Mouse (Mus musculus) hindbrain, embryonic 16.5 days (tissue): Measurements from ENCODE around the gene Lgals9. TPM values are rescaled to one million over a fixed set of nuclear protein-coding genes. Genes with fewer than 3 reads are reported as not detected.
"Not testable (repeated sequence)": the region's sequence is repeated elsewhere in the genome, so short reads cannot be mapped to it uniquely, and the experiment has no call there.

Experiments
- ATAC-seq: fragments of 200-750 bp; cut with Nextera tagmentation; 2 replicates; pipeline ENCODE4 v1.8.0; 2017; ENCODE audit warnings: moderate TSS enrichment, moderate library complexity
- H3K27ac ChIP-seq: fragments of 300-500 bp; sonication (generic); 2 replicates; pipeline ENCODE4 v1.5.1; 2014; ENCODE audit warnings: low read depth, mild to moderate bottlenecking, control low read depth, low read length, moderate library complexity
- H3K27me3 ChIP-seq: fragments of 300-500 bp; sonication (generic); replicated peaks from 2 replicates; pipeline ENCODE4 v1.6.1; 2014; ENCODE audit warnings: low read length; ENCODE audit not compliant: control insufficient read depth, insufficient read depth
- H3K36me3 ChIP-seq: fragments of 300-500 bp; sonication (generic); 2 replicates; pipeline ENCODE4 v1.6.1; 2014; ENCODE audit warnings: mild to moderate bottlenecking, low read length, moderate library complexity, mixed read lengths; ENCODE audit not compliant: control insufficient read depth, insufficient read depth
- H3K4me1 ChIP-seq: fragments of 300-500 bp; sonication (generic); 2 replicates; pipeline ENCODE4 v1.6.1; 2014; ENCODE audit warnings: low read depth, low read length; ENCODE audit not compliant: control insufficient read depth, insufficient read depth
- H3K4me2 ChIP-seq: fragments of 300-500 bp; sonication (generic); 2 replicates; pipeline ENCODE4 v1.6.1; 2014; ENCODE audit warnings: mild to moderate bottlenecking, low read length, control low read depth, moderate library complexity
- H3K4me3 ChIP-seq: fragments of 300-500 bp; sonication (generic); 2 replicates; pipeline ENCODE4 v1.5.1; 2014; ENCODE audit warnings: mild to moderate bottlenecking, low read length, control low read depth, moderate library complexity
- H3K9ac ChIP-seq: fragments of 300-500 bp; sonication (generic); 2 replicates; pipeline ENCODE4 v1.6.1; 2014; ENCODE audit warnings: low read depth, mild to moderate bottlenecking, control low read depth, low read length, moderate library complexity
- H3K9me3 ChIP-seq: fragments of 300-500 bp; sonication (generic); 2 replicates; pipeline ENCODE4 v1.6.1; 2014; ENCODE audit warnings: mild to moderate bottlenecking, low read length, moderate library complexity; ENCODE audit not compliant: control insufficient read depth
- WGBS: fragments of 180-500 bp; shearing (Covaris S2); extraction: QIAGEN DNeasy Blood & Tissue Kit; methylation state at CpG from one replicate; pipeline ENCODE4 v1.1.7; 2014; 5-methylcytosine and 5-hydroxymethylcytosine counted together
- polyA plus RNA-seq: library from polyadenylated mRNA; unstranded; fragments of >200 nt; fragmentation: Nextera tagmentation; extraction: Ambion mirVana; gene quantifications from 2 replicates; pipeline ENCODE4 v1.2.1, GENCODE M21; 2015

Gene Lgals9
- polyA plus RNA-seq, 1 experiment from 2014 or later = 18.3 TPM

- Histone ChIP-seq H3K4me1 (no peaks in the 10 kb centered on the region), H3K27me3 (no peaks in the 10 kb centered on the region), H3K9me3 (no peaks in the 10 kb centered on the region), H3K36me3 (no peaks in the 10 kb centered on the region), H3K27ac (no peak overlapping the region), H3K4me3 (no peak overlapping the region), H3K4me2 (no peak overlapping the region), H3K9ac (no peak overlapping the region)
- WGBS = 79% methylated on average over 7 of the region's 7 CpGs
- ATAC-seq = no peak
Observed at GRCm38 (mm10) chr11:79008891-79009290, 24.1 kb upstream of the Lgals9 start.

GRCm38 (mm10) chr11:79008007-79008775, 23.4 kb upstream of the Lgals9 start:
- WGBS = 81% methylated on average over 6 of the region's 6 CpGs
- Histone ChIP-seq H3K4me3 (no peak overlapping the region), H3K9me3 (no peaks in the 10 kb centered on the region), H3K4me2 (no peak overlapping the region), H3K9ac (no peak overlapping the region), H3K27me3 (no peaks in the 10 kb centered on the region), H3K36me3 (no peaks in the 10 kb centered on the region), H3K27ac (no peak overlapping the region), H3K4me1 (no peaks in the 10 kb centered on the region)
- no peak for ATAC-seq

GRCm38 (mm10) chr11:79007356-79007755, 22.6 kb upstream of the Lgals9 start:
- H3K27ac ChIP-seq, H3K4me2 ChIP-seq, H3K36me3 ChIP-seq, H3K4me1 ChIP-seq, H3K27me3 ChIP-seq, ATAC-seq, H3K9ac ChIP-seq, H3K4me3 ChIP-seq, H3K9me3 ChIP-seq: not testable (repeated sequence)
- 90% methylated on average over 3 of the region's 3 CpGs for WGBS

- H3K9ac ChIP-seq = no peak overlapping the region
- no peak overlapping the region for H3K4me2 ChIP-seq
- no peak overlapping the region for H3K4me3 ChIP-seq
- H3K27ac ChIP-seq = no peak overlapping the region
- no peaks in the 10 kb centered on the region for H3K36me3 ChIP-seq
- H3K4me1 ChIP-seq = no peaks in the 10 kb centered on the region
- no peaks in the 10 kb centered on the region for H3K9me3 ChIP-seq
- WGBS = 70% methylated on average over 5 of the region's 5 CpGs
- no peak for ATAC-seq
- H3K27me3 ChIP-seq = no peaks in the 10 kb centered on the region
Observed at GRCm38 (mm10) chr11:79006417-79006816, 21.7 kb upstream of the Lgals9 start.

GRCm38 (mm10) chr11:79005578-79006394, 21.0 kb upstream of the Lgals9 start:
- no peak for ATAC-seq
- no peaks in the 10 kb centered on the region for H3K27me3 ChIP-seq
- WGBS = 90% methylated on average over 14 of the region's 14 CpGs

GRCm38 (mm10) chr11:79003769-79004638, 19.3 kb upstream of the Lgals9 start:
- H3K27me3 ChIP-seq = no peaks in the 10 kb centered on the region
- no peaks in the 10 kb centered on the region for H3K9me3 ChIP-seq
- H3K4me2 ChIP-seq = no peak overlapping the region
- no peak overlapping the region for H3K9ac ChIP-seq
- WGBS = 87% methylated on average over 10 of the region's 10 CpGs
- H3K36me3 ChIP-seq = no peaks in the 10 kb centered on the region
- H3K4me3 ChIP-seq = no peak overlapping the region
- H3K27ac ChIP-seq = no peak overlapping the region
- no peak for ATAC-seq
- no peaks in the 10 kb centered on the region for H3K4me1 ChIP-seq

More at GRCm38 (mm10) chr11:79005578-79006394, 21.0 kb upstream of the Lgals9 start:
- Histone ChIP-seq H3K9me3 (no peaks in the 10 kb centered on the region), H3K4me1 (no peaks in the 10 kb centered on the region), H3K36me3 (no peaks in the 10 kb centered on the region), H3K9ac (no peak overlapping the region), H3K27ac (no peak overlapping the region), H3K4me3 (no peak overlapping the region), H3K4me2 (no peak overlapping the region)

- H3K4me1 ChIP-seq = no peaks in the 10 kb centered on the region
- whole genome bisulfite sequencing = 83% methylated on average over 11 of the region's 11 CpGs
- no peak overlapping the region for H3K4me3 ChIP-seq
- ATAC-seq = no peak
- peak overlapping the region; percentile 45; the same call in 1 of the 2 replicates for H3K27ac ChIP-seq
- no peak overlapping the region for H3K4me2 ChIP-seq
- H3K27me3 ChIP-seq = no peaks in the 10 kb centered on the region
- no peaks in the 10 kb centered on the region for H3K9me3 ChIP-seq
- no peaks in the 10 kb centered on the region for H3K36me3 ChIP-seq
- H3K9ac ChIP-seq = no peak overlapping the region
Observed at GRCm38 (mm10) chr11:79003053-79003768, 18.5 kb upstream of the Lgals9 start.

- no peaks in the 10 kb centered on the region for H3K36me3 ChIP-seq
- H3K9ac ChIP-seq = no peak overlapping the region
- no peaks in the 10 kb centered on the region for H3K4me1 ChIP-seq
- no peak for ATAC-seq
- H3K4me3 ChIP-seq = no peak overlapping the region
- 74% methylated on average over 5 of the region's 5 CpGs for WGBS
- no peaks in the 10 kb centered on the region for H3K9me3 ChIP-seq
- peak overlapping the region; percentile 45; the same call in 1 of the 2 replicates for H3K27ac ChIP-seq
- H3K27me3 ChIP-seq = no peaks in the 10 kb centered on the region
- no peak overlapping the region for H3K4me2 ChIP-seq
Observed at GRCm38 (mm10) chr11:79002551-79002951, 17.8 kb upstream of the Lgals9 start.
